Mouse (Mus musculus) embryonic facial prominence, embryonic 12.5 days (tissue): ENCODE data around the gene Hmgcs1. TPM values are rescaled to one million over a fixed set of nuclear protein-coding genes. Genes with fewer than 3 reads are reported as not detected.
A peak's percentile ranks its signal among the peaks of the same experiment; 100 is the strongest.

Experiments used
- ATAC-seq: fragments of 200-750 bp; cut with Nextera tagmentation; 2 replicates; pipeline ENCODE4 v1.8.0; 2017; ENCODE audit not compliant: insufficient number of reproducible peaks, insufficient read depth, low FRiP score, low TSS enrichment
- H3K27ac ChIP-seq: fragments of 300-500 bp; sonication (generic); 2 replicates; pipeline ENCODE4 v1.5.1; 2016; ENCODE audit warnings: mild to moderate bottlenecking
- H3K27me3 ChIP-seq: fragments of 300-500 bp; sonication (generic); 2 replicates; pipeline ENCODE4 v1.6.1; 2016; ENCODE audit warnings: mild to moderate bottlenecking, moderate library complexity
- H3K36me3 ChIP-seq: fragments of 300-500 bp; sonication (generic); 2 replicates; pipeline ENCODE4 v1.6.1; 2016; ENCODE audit warnings: mild to moderate bottlenecking
- H3K4me1 ChIP-seq: fragments of 300-500 bp; sonication (generic); 2 replicates; pipeline ENCODE4 v1.6.1; 2016
- H3K4me2 ChIP-seq: fragments of 300-500 bp; sonication (generic); replicated peaks from 2 replicates; pipeline ENCODE4 v1.6.1; 2016; ENCODE audit warnings: mild to moderate bottlenecking, moderate library complexity
- H3K4me3 ChIP-seq: fragments of 300-500 bp; sonication (generic); 2 replicates; pipeline ENCODE4 v1.5.1; 2016; ENCODE audit warnings: mild to moderate bottlenecking
- H3K9ac ChIP-seq: fragments of 300-500 bp; sonication (generic); 2 replicates; pipeline ENCODE4 v1.6.1; 2016; ENCODE audit warnings: mild to moderate bottlenecking, moderate library complexity
- H3K9me3 ChIP-seq: fragments of 300-500 bp; sonication (generic); 2 replicates; pipeline ENCODE4 v1.6.1; 2016; ENCODE audit warnings: mild to moderate bottlenecking, moderate library complexity
- WGBS: fragments of 180-500 bp; shearing (Covaris S2); methylation state at CpG from one replicate; pipeline ENCODE4 v1.1.7; 2016; 5-methylcytosine and 5-hydroxymethylcytosine counted together
- polyA plus RNA-seq: library from polyadenylated mRNA; unstranded; fragments of >200 nt; fragmentation: Nextera tagmentation; extraction: Ambion mirVana; gene quantifications from 2 replicates; pipeline ENCODE4 v1.2.1, GENCODE M21; 2016

Gene Hmgcs1
- polyA plus RNA-seq, 1 experiment from 2014 or later, result 223 TPM

- 90% methylated on average over 6 of the region's 6 CpGs for WGBS
Observed at GRCm38 (mm10) chr13:119707906-119708305, 17.7 kb downstream of the Hmgcs1 start.

GRCm38 (mm10) chr13:119708941-119709340 lies 18.8 kb downstream of the Hmgcs1 start:
- no peak overlapping the region for H3K9ac ChIP-seq
- H3K4me3 ChIP-seq, result no peak overlapping the region
- no peaks in the 10 kb centered on the region for H3K4me1 ChIP-seq
- H3K36me3 ChIP-seq, result peaks cover 49% of the 10 kb centered on the region
- H3K27me3 ChIP-seq, result no peaks in the 10 kb centered on the region
- no peak overlapping the region for H3K27ac ChIP-seq
- H3K9me3 ChIP-seq, result no peaks in the 10 kb centered on the region
- no peak overlapping the region for H3K4me2 ChIP-seq
- WGBS, result 78% methylated on average over 5 of the region's 5 CpGs
- ATAC-seq, result no peak

More at GRCm38 (mm10) chr13:119707906-119708305, 17.7 kb downstream of the Hmgcs1 start:
- no peak overlapping the region for H3K4me3 ChIP-seq
- H3K27ac ChIP-seq, result no peak overlapping the region
- H3K9ac ChIP-seq, result no peak overlapping the region
- H3K36me3 ChIP-seq, result peaks cover 58% of the 10 kb centered on the region
- H3K9me3 ChIP-seq, result no peaks in the 10 kb centered on the region
- H3K4me1 ChIP-seq, result no peaks in the 10 kb centered on the region
- no peak overlapping the region for H3K4me2 ChIP-seq
- H3K27me3 ChIP-seq, result no peaks in the 10 kb centered on the region
- no peak for ATAC-seq

- Histone ChIP-seq H3K36me3 (peaks cover 44% of the 10 kb centered on the region), H3K4me1 (no peaks in the 10 kb centered on the region), H3K27me3 (no peaks in the 10 kb centered on the region), H3K27ac (no peak overlapping the region), H3K4me2 (no peak overlapping the region), H3K9me3 (no peaks in the 10 kb centered on the region), H3K4me3 (no peak overlapping the region), H3K9ac (no peak overlapping the region)
- 0 out of 2 replicates have a peak, but pooled peaks have one; percentile 22 for ATAC-seq
- WGBS, result 90% methylated on average over 8 of the region's 8 CpGs
Observed at GRCm38 (mm10) chr13:119709388-119710267, 19.4 kb downstream of the Hmgcs1 start.

GRCm38 (mm10) chr13:119710268-119710610 lies 20.1 kb downstream of the Hmgcs1 start:
- no peak overlapping the region for H3K4me3 ChIP-seq
- no peaks in the 10 kb centered on the region for H3K27me3 ChIP-seq
- no peak overlapping the region for H3K9ac ChIP-seq
- no peak overlapping the region for H3K4me2 ChIP-seq
- peaks cover 38% of the 10 kb centered on the region for H3K36me3 ChIP-seq
- no peaks in the 10 kb centered on the region for H3K4me1 ChIP-seq
- no peak overlapping the region for H3K27ac ChIP-seq
- WGBS, result 91% methylated on average over 10 of the region's 10 CpGs
- no peaks in the 10 kb centered on the region for H3K9me3 ChIP-seq
- ATAC-seq, result no peak

GRCm38 (mm10) chr13:119712463-119712862 lies 22.3 kb downstream of the Hmgcs1 start:
- no peak for ATAC-seq
- Histone ChIP-seq H3K9me3 (no peaks in the 10 kb centered on the region), H3K9ac (no peak overlapping the region), H3K27me3 (no peaks in the 10 kb centered on the region), H3K4me2 (no peak overlapping the region), H3K27ac (no peak overlapping the region), H3K4me1 (no peaks in the 10 kb centered on the region), H3K4me3 (no peak overlapping the region), H3K36me3 (peaks cover 21% of the 10 kb centered on the region; the same call in 1 of the 2 replicates)
- WGBS, result 90% methylated on average over 11 of the region's 11 CpGs

GRCm38 (mm10) chr13:119713107-119713787 lies 23.1 kb downstream of the Hmgcs1 start:
- no peak overlapping the region for H3K4me3 ChIP-seq
- no peak overlapping the region for H3K9ac ChIP-seq
- no peak overlapping the region for H3K27ac ChIP-seq
- H3K4me2 ChIP-seq, result no peak overlapping the region
- H3K27me3 ChIP-seq, result no peaks in the 10 kb centered on the region
- no peaks in the 10 kb centered on the region for H3K4me1 ChIP-seq
- no peak for ATAC-seq
- H3K9me3 ChIP-seq, result no peaks in the 10 kb centered on the region
- H3K36me3 ChIP-seq, result peaks cover 21% of the 10 kb centered on the region; the same call in 1 of the 2 replicates
- WGBS, result 75% methylated on average over 8 of the region's 8 CpGs

GRCm38 (mm10) chr13:119713821-119714220 lies 23.6 kb downstream of the Hmgcs1 start:
- Histone ChIP-seq H3K4me3 (no peak overlapping the region), H3K36me3 (peaks cover 21% of the 10 kb centered on the region; the same call in 1 of the 2 replicates), H3K4me2 (no peak overlapping the region), H3K9ac (no peak overlapping the region), H3K4me1 (no peaks in the 10 kb centered on the region), H3K27ac (no peak overlapping the region), H3K9me3 (no peaks in the 10 kb centered on the region), H3K27me3 (no peaks in the 10 kb centered on the region)
- WGBS, result 79% methylated on average over 9 of the region's 9 CpGs
- no peak for ATAC-seq

GRCm38 (mm10) chr13:119716105-119716504 lies 25.9 kb downstream of the Hmgcs1 start:
- Histone ChIP-seq H3K9ac (no peak overlapping the region), H3K4me3 (no peak overlapping the region), H3K27ac (no peak overlapping the region), H3K27me3 (no peaks in the 10 kb centered on the region), H3K36me3 (0 out of 2 replicates have a peak, but pooled peaks cover under 1% of the 10 kb centered on the region), H3K9me3 (no peaks in the 10 kb centered on the region), H3K4me1 (no peaks in the 10 kb centered on the region), H3K4me2 (no peak overlapping the region)
- ATAC-seq, result no peak
- 81% methylated on average over 2 of the region's 2 CpGs for WGBS

- H3K4me2 ChIP-seq, result no peak overlapping the region
- 91% methylated on average over 3 of the region's 3 CpGs for WGBS
Observed at GRCm38 (mm10) chr13:119722447-119722846, 32.3 kb downstream of the Hmgcs1 start.

GRCm38 (mm10) chr13:119723368-119723767 lies 33.2 kb downstream of the Hmgcs1 start:
- ATAC-seq, result no peak
- Histone ChIP-seq H3K9me3 (no peaks in the 10 kb centered on the region), H3K9ac (no peak overlapping the region), H3K4me3 (no peak overlapping the region), H3K27ac (no peak overlapping the region), H3K4me1 (no peaks in the 10 kb centered on the region), H3K4me2 (no peak overlapping the region), H3K27me3 (no peaks in the 10 kb centered on the region), H3K36me3 (no peaks in the 10 kb centered on the region)
- WGBS, result 71% methylated on average over 5 of the region's 5 CpGs

More at GRCm38 (mm10) chr13:119722447-119722846, 32.3 kb downstream of the Hmgcs1 start:
- no peaks in the 10 kb centered on the region for H3K9me3 ChIP-seq
- no peaks in the 10 kb centered on the region for H3K4me1 ChIP-seq
- no peak overlapping the region for H3K9ac ChIP-seq
- H3K27ac ChIP-seq, result no peak overlapping the region
- ATAC-seq, result no peak
- no peak overlapping the region for H3K4me3 ChIP-seq
- no peaks in the 10 kb centered on the region for H3K36me3 ChIP-seq
- H3K27me3 ChIP-seq, result no peaks in the 10 kb centered on the region

- no peak overlapping the region for H3K4me3 ChIP-seq
- no peaks in the 10 kb centered on the region for H3K27me3 ChIP-seq
- no peak overlapping the region for H3K9ac ChIP-seq
- H3K27ac ChIP-seq, result no peak overlapping the region
- no peaks in the 10 kb centered on the region for H3K4me1 ChIP-seq
- H3K9me3 ChIP-seq, result no peaks in the 10 kb centered on the region
- H3K4me2 ChIP-seq, result no peak overlapping the region
- no peaks in the 10 kb centered on the region for H3K36me3 ChIP-seq
- no peak for ATAC-seq
- WGBS, result 84% methylated on average over 7 of the region's 7 CpGs
Observed at GRCm38 (mm10) chr13:119724541-119724940, 34.4 kb downstream of the Hmgcs1 start.
